Mouse (Mus musculus): ENCODE data around the gene Colgalt1.

The Colgalt1 gene

DNA sequence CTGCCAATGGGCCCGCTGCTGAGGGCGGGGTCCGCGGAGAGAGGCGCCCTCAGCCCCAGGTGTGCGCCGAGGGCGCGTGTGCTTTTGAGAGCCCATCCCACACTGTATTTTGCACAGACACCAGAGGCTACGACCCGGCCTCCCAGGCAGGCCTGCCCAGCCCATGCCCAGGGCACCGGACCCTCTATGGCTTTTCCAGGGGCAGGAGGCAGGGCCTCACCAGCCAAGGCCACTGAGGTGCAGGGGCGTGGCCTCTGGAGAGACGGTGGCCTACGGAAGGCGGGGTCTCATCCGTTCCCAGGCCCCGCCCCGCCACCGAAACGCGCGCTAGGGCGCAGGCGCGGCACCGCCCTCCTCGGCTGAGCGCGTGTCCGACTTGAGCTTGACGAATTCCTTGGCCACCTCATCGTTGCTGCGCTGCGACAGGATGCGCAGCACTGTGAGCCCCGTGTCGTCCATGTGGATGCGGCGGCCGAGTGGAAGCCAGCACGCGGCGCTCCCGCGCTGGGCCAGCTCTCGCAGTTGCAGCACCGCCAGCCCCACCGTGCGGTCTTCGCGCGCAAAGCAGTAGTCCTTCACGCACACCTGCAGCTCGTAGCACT is 18.4 kb downstream of the Colgalt1 start:
- peak; percentile 97 for DNase-seq

DNA sequence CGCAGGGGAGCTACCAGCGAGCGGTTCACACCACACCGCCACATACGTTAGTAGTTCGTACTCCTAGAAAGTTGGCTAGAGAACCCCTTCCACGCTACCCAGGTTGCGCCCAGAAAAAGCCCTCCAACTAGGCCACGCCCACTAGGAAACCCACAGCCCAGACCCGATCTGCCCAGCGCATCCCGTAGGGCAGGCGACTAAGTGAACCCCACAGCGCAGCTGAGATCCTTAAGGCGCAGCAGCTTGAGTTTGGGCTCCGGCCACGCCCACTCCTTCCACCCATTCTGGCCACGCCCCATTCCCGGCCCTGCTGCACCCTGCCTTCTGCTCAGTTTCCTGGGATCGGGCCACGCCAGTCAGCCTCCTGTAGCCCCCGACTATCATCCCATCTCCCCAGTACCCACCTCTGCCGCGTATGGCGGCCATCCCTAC is 19.0 kb downstream of the Colgalt1 start:
- peak; percentile 75 for DNase-seq

DNA sequence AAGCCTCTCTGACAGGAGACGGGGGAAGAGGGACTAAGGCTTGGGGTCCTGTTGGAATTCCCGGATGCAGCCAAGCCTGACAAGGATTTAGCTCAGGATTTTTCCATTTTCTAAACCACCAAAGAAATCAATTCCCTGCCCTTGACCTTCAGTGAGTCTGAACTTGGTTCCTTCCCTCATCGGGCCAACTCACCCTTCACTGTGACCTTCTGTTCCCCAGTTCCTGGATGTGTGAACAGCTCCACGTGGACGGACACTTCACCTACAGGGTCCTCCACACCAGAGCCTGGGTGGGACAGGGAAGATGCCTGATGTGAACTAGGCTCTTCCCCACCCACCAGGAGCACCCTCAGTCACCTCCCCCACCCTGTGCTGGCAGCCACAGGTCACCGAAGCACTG is 20.0 kb downstream of the Colgalt1 start:
- DNase-seq, result no peak

- DNase-seq, result no peak
These were observed 21.1 kb downstream of the Colgalt1 start for GRCm38 (mm10) chr8:71631897-71632296.

DNA sequence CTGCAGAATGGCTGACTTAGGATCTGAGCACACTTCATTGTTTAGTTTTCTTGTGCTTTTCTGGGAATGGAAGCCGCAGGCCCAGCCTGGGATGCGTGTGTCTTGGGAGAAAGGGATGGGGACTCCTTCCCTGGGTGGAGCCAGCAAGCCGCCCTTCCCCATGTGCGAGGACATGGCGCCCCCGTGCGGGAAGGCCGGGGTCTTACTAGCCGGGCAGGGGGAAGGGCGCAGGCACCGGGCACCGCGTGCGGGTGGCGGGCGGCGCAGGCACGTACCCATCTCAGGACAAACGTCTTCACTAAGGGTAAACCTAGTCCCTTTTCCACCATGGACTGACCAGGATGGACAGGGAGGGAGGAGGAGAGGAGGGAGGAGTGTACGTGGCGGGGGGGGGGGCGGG is 22.4 kb downstream of the Colgalt1 start:
- peak; percentile 95 for DNase-seq

DNA sequence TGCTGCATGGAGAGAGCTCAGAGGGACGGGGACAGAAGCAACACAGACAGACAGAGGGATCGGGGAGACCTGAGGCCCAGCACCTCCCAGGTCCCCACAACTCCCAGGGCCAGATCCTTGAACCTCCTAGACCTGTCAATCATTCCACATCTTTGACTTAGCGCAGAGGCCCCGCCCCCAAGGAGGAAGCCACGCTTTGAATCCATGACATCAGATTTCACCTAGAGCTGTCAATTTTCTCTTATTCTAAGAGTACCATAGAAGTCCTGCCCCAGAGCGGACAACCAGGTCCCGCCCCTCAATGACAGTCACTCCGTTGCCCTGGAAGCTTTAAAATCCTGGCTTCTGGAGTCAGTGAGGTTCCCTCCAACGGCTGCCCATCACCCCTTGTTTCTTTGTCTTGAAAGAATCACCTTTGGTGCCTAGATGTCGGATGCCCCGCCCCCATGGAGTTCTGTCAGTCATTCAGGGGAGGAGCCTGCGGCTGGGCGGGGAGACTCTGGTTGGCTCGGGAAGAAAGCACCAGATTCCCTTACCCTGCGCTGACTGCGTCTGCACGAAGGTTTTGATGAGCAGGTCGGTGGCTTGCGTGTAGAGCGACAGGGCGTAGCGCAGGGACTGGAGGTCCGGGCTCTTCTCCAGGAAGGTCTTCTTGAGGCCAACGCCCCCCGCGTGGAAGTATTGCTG is 23.3 kb downstream of the Colgalt1 start:
- DNase-seq, result peak; percentile 90

DNA sequence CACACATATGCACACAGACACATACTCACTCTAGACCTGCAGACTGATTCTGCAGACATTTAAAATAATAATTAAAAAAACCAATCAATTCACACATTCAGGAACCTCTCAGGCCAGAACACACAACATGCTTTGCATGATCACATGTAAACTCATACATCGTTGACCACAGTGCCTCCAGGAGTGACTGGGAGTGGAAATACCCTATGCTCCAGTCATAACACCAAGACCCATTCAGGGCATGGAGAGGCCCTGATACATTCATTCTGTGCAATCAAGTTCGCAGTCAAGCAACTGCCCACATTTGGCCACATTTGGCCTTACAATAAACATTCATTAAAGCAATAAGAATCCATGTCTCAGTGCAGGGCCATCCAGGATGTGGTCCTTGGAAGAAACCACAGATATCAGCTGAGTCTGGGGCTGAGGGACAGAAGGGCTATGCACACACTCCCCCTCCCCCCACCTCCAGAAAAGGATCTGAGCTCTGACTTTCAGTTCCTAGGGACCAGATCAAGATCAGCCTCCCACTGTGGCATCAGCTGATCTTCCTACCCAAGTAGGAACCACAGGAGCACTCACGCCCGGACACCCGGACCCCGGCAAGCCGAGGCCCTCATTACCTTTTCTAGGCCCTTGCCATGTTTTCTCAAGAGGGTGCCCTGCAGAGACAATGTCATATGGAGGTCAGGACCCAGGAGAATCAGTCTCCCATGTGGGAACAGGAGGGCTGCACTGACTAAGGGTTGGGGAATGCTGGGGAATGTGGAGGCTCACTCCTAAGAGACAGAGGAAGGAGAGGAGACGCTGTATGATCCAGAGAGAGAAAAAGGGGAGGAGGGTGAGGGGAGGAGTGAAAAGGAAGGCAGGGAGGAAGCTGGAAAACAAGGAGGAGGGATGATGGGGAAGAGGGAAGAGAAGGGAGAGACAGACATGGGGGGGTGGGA is 26.6 kb downstream of the Colgalt1 start:
- no peak for DNase-seq

GRCm38 (mm10) chr8:71638321-71638720 is 27.5 kb downstream of the Colgalt1 start:
- no peak for DNase-seq

DNA sequence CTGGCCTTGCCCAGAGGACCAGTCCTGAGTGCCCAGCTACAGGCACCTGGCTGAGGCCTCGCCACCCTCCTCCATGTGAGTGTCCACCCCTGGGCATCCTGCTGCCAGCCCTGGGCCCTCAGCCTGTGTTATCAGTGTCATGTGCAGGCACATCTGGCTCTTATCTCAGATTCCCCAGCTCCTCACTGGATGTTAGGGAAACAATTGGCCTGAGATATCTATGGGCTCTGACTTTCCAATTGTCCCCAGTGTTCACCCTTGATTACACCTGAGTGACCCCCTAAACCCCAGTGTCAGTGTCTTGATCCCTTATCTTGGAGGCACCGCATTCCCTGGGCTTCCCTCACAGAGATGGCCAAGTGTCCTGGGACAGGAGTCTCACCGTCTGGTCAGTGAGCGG is 28.5 kb downstream of the Colgalt1 start:
- DNase-seq, result no peak

- no peak for DNase-seq
These were observed 34.7 kb downstream of the Colgalt1 start for GRCm38 (mm10) chr8:71645510-71645909.

- DNase-seq, result peak; percentile 72
These were observed 43.8 kb downstream of the Colgalt1 start for GRCm38 (mm10) chr8:71654600-71654999.

GRCm38 (mm10) chr8:71657816-71658215 is 47.0 kb downstream of the Colgalt1 start:
- peak; percentile 41 for DNase-seq

DNA sequence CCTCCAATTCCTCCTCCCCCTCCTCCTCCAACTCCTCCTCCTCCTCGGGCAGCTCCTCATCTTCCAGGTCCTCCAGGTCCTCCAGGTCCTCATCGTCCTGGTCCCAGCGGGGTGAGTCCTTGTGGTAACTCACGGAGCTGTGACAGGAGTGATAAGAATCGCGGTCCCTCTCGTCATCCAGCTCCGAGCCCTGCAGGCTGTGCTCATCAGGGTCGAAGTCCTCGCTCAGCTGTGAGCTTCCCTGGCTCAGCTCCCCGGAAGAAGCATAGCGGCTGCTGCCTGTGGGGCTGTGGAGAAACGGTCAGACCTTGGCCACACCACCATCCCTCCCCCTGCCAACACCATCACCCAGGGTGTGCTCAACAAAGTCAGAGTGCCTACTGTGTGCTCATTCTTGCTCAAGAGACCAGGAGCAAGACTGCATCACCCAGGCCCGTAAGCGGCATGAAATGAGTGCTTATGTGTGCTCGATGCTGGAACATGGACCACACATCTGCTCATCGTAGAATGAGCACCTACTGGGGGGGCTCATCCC is 47.8 kb downstream of the Colgalt1 start:
- peak; percentile 37 for DNase-seq

DNA sequence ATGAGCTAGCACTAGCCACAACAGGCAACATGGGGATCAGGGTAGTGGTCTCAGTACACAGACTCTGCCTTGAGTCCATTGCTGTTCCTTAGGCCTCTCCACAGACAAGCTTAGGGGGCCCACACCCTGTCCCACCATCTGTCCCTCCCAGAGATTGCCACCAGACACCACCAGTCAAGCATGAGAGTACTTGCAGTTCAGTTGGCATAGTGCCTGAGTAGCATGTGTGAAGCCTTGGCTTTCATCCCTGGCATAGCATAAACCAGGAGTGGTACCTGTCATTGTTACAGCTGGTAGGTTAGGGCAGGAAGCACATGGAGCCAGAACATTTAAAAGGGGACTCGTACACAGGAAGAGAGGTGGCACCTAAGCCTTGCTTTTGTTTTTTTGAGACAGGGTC is 49.0 kb downstream of the Colgalt1 start:
- DNase-seq, result no peak

DNA sequence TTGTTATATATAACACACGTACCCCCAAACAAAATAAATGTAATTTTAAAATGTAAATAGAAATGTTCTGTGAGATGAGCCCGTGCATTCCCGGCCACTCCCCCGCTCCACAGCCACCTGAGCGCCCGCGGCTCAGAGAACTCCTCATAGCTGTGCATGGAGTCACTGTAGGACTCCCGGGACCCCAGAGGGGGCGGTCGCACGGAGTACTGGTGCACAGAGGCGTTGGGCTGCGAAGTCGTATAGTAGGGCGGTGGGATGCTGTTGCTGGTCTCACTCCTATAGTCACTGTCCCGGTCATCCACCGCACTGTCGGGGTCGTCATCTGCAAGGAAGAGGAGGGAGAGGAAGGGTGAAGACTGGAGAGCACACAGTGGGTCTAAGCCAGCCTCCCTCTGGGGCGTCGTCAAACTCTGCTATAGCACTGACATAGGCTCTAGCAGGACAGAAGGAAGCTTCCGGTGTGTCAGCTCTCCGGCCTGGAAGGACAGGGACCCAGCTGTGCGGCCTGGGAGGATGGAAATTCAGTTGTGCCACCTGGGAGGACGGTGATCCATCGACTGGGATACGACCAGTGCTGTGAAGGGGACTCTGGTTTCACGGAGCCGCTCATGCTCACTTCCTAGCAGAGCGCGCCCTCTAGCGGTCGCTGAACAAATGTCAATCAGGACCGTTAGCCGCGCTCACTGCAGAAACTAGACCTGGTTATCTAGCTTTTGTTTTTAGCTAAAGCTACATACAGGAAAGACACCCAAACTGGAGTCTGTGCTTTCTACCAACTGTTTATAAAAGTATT is 49.7 kb downstream of the Colgalt1 start:
- peak; percentile 93 for DNase-seq

DNA sequence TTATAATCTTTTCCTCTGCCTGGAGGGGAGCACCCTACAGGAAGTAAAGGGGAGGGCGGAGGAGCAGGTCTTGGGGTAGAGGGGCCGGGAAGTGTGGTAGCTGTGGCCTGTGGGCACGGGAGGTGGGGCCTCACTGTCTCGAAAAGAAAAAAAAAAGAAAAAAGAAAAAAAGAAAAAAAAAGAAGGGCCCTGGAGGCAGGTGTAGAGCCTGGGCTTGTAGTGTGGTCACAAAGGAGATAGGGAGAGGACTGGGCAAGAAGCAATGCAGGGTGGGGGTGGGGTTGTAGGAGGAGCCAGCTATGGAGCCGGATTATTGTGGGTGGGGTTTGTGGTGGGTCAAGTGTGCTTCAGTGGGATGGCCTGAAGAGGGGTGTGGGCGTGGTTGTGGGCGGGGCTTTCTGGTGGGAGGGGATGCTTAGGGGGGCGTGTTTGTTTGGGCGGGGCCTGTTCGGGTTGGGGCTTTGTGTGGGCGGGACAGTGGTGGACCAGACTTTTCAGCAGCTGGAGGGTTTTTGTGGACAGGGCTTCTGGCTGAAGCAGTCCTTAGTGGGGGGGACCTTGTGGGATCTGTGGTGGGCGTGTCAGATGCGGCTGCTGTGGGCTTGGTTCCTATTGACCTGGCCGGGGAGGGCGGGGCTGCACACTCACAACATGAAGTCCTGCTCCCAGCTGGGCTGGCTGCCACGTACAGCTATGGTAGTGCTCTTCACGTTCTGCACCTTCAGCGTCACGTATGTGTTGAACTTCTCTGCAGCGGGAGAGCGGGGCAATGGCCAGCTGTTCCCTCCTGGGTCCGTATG is 54.7 kb downstream of the Colgalt1 start:
- DNase-seq, result peak; percentile 75

DNA sequence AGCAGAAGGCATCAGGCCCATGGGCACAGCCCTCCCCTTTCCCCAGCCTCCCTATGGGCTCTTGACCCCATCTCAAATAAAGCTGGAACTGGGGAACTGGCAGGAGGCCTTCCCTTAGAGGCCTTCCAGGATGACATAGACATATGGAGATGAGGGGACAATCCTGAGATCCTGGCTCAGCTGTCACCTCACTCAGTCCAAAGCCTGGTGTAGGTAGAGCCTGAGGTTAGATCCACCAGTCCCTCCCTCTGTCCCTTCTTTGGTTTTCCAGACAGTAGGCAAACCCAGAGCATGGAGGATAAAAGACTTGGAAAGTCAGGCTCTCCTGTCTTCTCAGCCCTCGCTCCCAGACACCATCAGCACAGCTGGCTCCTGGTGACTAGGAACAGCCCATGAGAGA is 56.1 kb downstream of the Colgalt1 start:
- DNase-seq, result no peak

- DNase-seq, result no peak
These were observed 56.5 kb downstream of the Colgalt1 start for GRCm38 (mm10) chr8:71667256-71667655.

GRCm38 (mm10) chr8:71668220-71668975 is 57.6 kb downstream of the Colgalt1 start:
- DNase-seq, result peak; percentile 54

DNA sequence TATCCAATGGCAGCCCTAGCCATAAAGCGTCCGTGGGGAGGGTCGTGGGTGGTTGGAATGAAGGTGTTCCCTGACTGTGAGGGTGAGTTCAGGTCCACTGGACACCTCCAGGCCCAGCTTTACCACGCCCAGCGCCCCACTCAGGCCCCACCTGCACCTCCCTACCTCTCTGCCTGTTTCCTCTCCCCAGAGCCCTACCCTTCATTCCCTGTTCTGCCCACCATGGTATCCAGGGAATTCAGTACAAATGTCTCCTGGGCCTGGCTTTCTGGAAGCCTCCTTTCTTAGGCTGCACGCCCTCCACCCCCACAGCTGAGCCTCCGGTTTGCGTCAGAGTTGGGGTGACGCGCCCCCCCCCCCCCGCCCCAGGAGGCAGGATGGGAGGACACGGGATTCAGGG is 59.4 kb downstream of the Colgalt1 start:
- DNase-seq, result no peak
